Mouse (Mus musculus) ES-Bruce4 (cell line): ENCODE measurements around the gene Prss35.

Experiments used
- CTCF ChIP-seq: IDR thresholded peaks from one replicate; pipeline ENCODE4 v1.8.1; 2011; ENCODE audit warnings: low read depth, low read length
- EP300 ChIP-seq: IDR thresholded peaks from 2 replicates; pipeline ENCODE4 v1.6.1; 2011; ENCODE audit warnings: low read depth, low read length; ENCODE audit not compliant: insufficient read depth
- POLR2A ChIP-seq: IDR thresholded peaks from one replicate; pipeline ENCODE4 v1.8.1; 2011; ENCODE audit warnings: low read length; ENCODE audit not compliant: insufficient read depth

GRCm38 (mm10) chr9:86712648-86713047, 30.8 kb upstream of the Prss35 start:
- no peak for TF ChIP-seq CTCF
- TF ChIP-seq EP300: no peak
- TF ChIP-seq POLR2A: no peak
